In genomic region chr2:135305736-135306471, GRCm38 (mm10) we compare ENCODE assay signal across 11 mouse cellular contexts.
DNase-seq lines count a peak whose midpoint lies in the region; ATAC-seq and TF ChIP-seq lines count a peak whose summit lies in the region.
"Had no signal": no experiment of that assay in that cellular context is flagged by ENCODE, and none has a peak within 500 bp of the region (broad histone marks: within the 10 kb centered on the region; RNA-seq: fewer than 3 reads in every experiment).

No protein-coding gene starts in this region.

- H3K27me3 ChIP-seq in forebrain, embryonic 12.5 days: no peaks in the 10 kb centered on the region
- no peaks in the 10 kb centered on the region for H3K27me3 ChIP-seq in hindbrain, postnatal 0 days (ENCODE audit: insufficient read depth, low read length)

- peak overlapping the region; percentile 59 for H3K27ac ChIP-seq in forebrain, embryonic 12.5 days
- peak overlapping the region; percentile 62 for H3K27ac ChIP-seq in hindbrain, postnatal 0 days
- H3K27ac ChIP-seq: embryonic facial prominence, embryonic 10.5 days had no signal

- WGBS in forebrain, embryonic 12.5 days: 33% methylated on average over 7 of the region's 7 CpGs
- 39% methylated on average over 7 of the region's 7 CpGs for WGBS in hindbrain, postnatal 0 days

- peaks cover 17% of the 10 kb centered on the region for H3K4me1 ChIP-seq in forebrain, embryonic 12.5 days
- 0 out of 2 replicates have a peak, but pooled peaks cover 3% of the 10 kb centered on the region for H3K4me1 ChIP-seq in hindbrain, postnatal 0 days (ENCODE audit: insufficient read depth, low read length)
- H3K4me1 ChIP-seq: embryonic facial prominence, embryonic 10.5 days had no signal

- no peaks in the 10 kb centered on the region for H3K9me3 ChIP-seq in forebrain, embryonic 12.5 days
- H3K9me3 ChIP-seq in hindbrain, postnatal 0 days (ENCODE audit: low read length): no peaks in the 10 kb centered on the region
- H3K9me3 ChIP-seq: embryonic facial prominence, embryonic 10.5 days had no signal

- TF ChIP-seq CTCF in hindbrain, postnatal 0 days (IDR thresholded peaks at IDR 0.05; ENCODE audit: low read depth): no peak

- no peaks in the 10 kb centered on the region for H3K36me3 ChIP-seq in forebrain, embryonic 12.5 days (replicated peaks)
- H3K36me3 ChIP-seq in hindbrain, postnatal 0 days (ENCODE audit: insufficient read depth, low read length): no peaks in the 10 kb centered on the region
- H3K36me3 ChIP-seq: embryonic facial prominence, embryonic 10.5 days had no signal

- no peak overlapping the region for H3K4me2 ChIP-seq in forebrain, embryonic 12.5 days
- H3K4me2 ChIP-seq in hindbrain, postnatal 0 days (ENCODE audit: low read depth, low read length): no peak overlapping the region

- peak; percentile 81; the same call in 1 of the 2 replicates for ATAC-seq in forebrain, embryonic 12.5 days (ENCODE audit: low FRiP score)
- peak; percentile 83 for ATAC-seq in hindbrain, postnatal 0 days
- ATAC-seq: intestine, postnatal 0 days had no signal

- H3K9ac ChIP-seq in forebrain, embryonic 12.5 days: no peak overlapping the region
- no peak overlapping the region for H3K9ac ChIP-seq in hindbrain, postnatal 0 days (replicated peaks; ENCODE audit: low read length)

- H3K4me3 ChIP-seq in forebrain, embryonic 12.5 days (replicated peaks): no peak overlapping the region
- no peak overlapping the region for H3K4me3 ChIP-seq in hindbrain, postnatal 0 days (ENCODE audit: low read length)
- H3K4me3 ChIP-seq: embryonic facial prominence, embryonic 10.5 days had no signal

- peak; percentile 92 for DNase-seq in brain, adult 2 months (ENCODE audit: low read depth, low spot score)
- DNase-seq in cerebellum, adult 11 months: peak; percentile 61
- DNase-seq in hindbrain, postnatal 0 days (ENCODE audit: low spot score): peak; percentile 79
- DNase-seq in adrenal gland, postnatal 10 days: no peak
- DNase-seq in kidney, adult 9 months: no peak
- DNase-seq in layer of hippocampus, postnatal 10 days (ENCODE audit: low spot score in 2 of 2): no peak
- DNase-seq in gastrocnemius, postnatal 25 days: no peak
- DNase-seq: spleen, adult 18-20 months had no signal

Comparison
In these comparisons a context has a peak if more than half of its experiments do, and no peak if none do; other contexts are left out.
1. DNase-seq: peak in brain, adult 2 months (single experiment), cerebellum, adult 11 months (single experiment) and hindbrain, postnatal 0 days (single experiment); none in adrenal gland, postnatal 10 days (single experiment), kidney, adult 9 months (single experiment), layer of hippocampus, postnatal 10 days (0 of 2) and gastrocnemius, postnatal 25 days (single experiment).